Mouse (Mus musculus) CH12.LX (cell line): ENCODE data around the gene Chid1. TPM values are rescaled to one million over a fixed set of nuclear protein-coding genes. Genes with fewer than 3 reads are reported as not detected.

ENCODE experiments used
- DNase-seq: peaks from one replicate; pipeline ENCODE4 v3.0.0-alpha.2; 2013; ENCODE audit errors: extremely low read depth
- H3K27ac ChIP-seq: 2 replicates; pipeline ENCODE4 v1.5.1; 2012; ENCODE audit warnings: low read depth, mild to moderate bottlenecking, control low read depth, moderate library complexity; ENCODE audit not compliant: insufficient read depth
- H3K27me3 ChIP-seq: replicated peaks from 2 replicates; pipeline ENCODE3; 2012; ENCODE audit warnings: inconsistent platforms
- H3K36me3 ChIP-seq, 2 experiments: replicated peaks in 1 of 2; 2 replicates each; pipeline versions ENCODE3 to v1.6.1; 2012; ENCODE audit warnings: inconsistent platforms in 1 of 2, low read length in 1 of 2, mild to moderate bottlenecking in 1 of 2, mixed read lengths in 1 of 2, moderate library complexity in 1 of 2; ENCODE audit not compliant: control insufficient read depth in 1 of 2, insufficient read depth in 1 of 2
- H3K4me1 ChIP-seq, 2 experiments: 2 replicates each; pipeline ENCODE4 v1.6.1; 2012; ENCODE audit warnings: inconsistent platforms in 1 of 2, moderate library complexity in 1 of 2; ENCODE audit not compliant: insufficient read depth in 2 of 2, control insufficient read depth in 1 of 2
- H3K4me2 ChIP-seq: 2 replicates; pipeline ENCODE4 v1.6.1; 2012; ENCODE audit warnings: low read depth, mild to moderate bottlenecking, control low read depth; ENCODE audit not compliant: poor library complexity, insufficient read depth, severe bottlenecking
- H3K4me3 ChIP-seq, 3 experiments: fragments of 150-350 bp in 1 of 3; sonication (generic) in 1 of 3; replicated peaks in 1 of 3; 2 replicates each; pipeline versions ENCODE3 to v1.5.1; 2011 to 2012; ENCODE audit warnings: low read depth in 2 of 3, low read length in 2 of 3, mild to moderate bottlenecking in 2 of 3, moderate library complexity in 2 of 3, control low read depth in 1 of 3, improper control_type of control experiment in 1 of 3, inconsistent platforms in 1 of 3, mixed read lengths in 1 of 3; ENCODE audit not compliant: poor library complexity in 1 of 3
- H3K79me2 ChIP-seq: replicated peaks from 2 replicates; pipeline ENCODE4 v1.6.1; 2012; ENCODE audit warnings: mild to moderate bottlenecking, moderate library complexity; ENCODE audit not compliant: control insufficient read depth, poor library complexity, insufficient read depth, severe bottlenecking; ENCODE audit errors: extremely low read depth
- H3K9ac ChIP-seq: 2 replicates; pipeline ENCODE4 v1.6.1; 2012; ENCODE audit warnings: low read depth, mild to moderate bottlenecking, control low read depth, moderate library complexity; ENCODE audit not compliant: insufficient read depth
- H3K9me3 ChIP-seq: replicated peaks from 2 replicates; pipeline ENCODE3; 2012; ENCODE audit warnings: low read length, inconsistent platforms, mixed read lengths
- BHLHE40 ChIP-seq: IDR thresholded peaks from 2 replicates; pipeline ENCODE4 v1.6.1; 2011; ENCODE audit warnings: mild to moderate bottlenecking, low read depth, low read length, improper control_type of control experiment
- CHD1 ChIP-seq: IDR thresholded peaks from 2 replicates; pipeline ENCODE4 v1.6.1; 2012; ENCODE audit warnings: low read depth, low read length, improper control_type of control experiment, inconsistent platforms
- CTCF ChIP-seq, 2 experiments: IDR thresholded peaks in 1 of 2; conservative IDR thresholded peaks in 1 of 2; 2 replicates each; pipeline ENCODE4 v1.5.1; 2011 to 2012; ENCODE audit warnings: low read depth in 2 of 2, low read length in 2 of 2, improper control_type of control experiment in 1 of 2, inconsistent platforms in 1 of 2, mild to moderate bottlenecking in 1 of 2, moderate library complexity in 1 of 2
- ELF1 ChIP-seq: IDR thresholded peaks from 2 replicates; pipeline ENCODE4 v1.6.1; 2014; ENCODE audit warnings: low read depth, mild to moderate bottlenecking, inconsistent platforms, low read length, improper control_type of control experiment
- EP300 ChIP-seq: IDR thresholded peaks from 2 replicates; pipeline ENCODE4 v1.6.1; 2011; ENCODE audit warnings: low read length, improper control_type of control experiment
- GABPA ChIP-seq: IDR thresholded peaks from 2 replicates; pipeline ENCODE4 v1.6.1; 2012; ENCODE audit warnings: low read depth, low read length, improper control_type of control experiment, inconsistent platforms; ENCODE audit not compliant: insufficient replicate concordance
- HCFC1 ChIP-seq: IDR thresholded peaks from 2 replicates; pipeline ENCODE4 v1.6.1; 2012; ENCODE audit warnings: low read depth, mild to moderate bottlenecking, inconsistent platforms, low read length, improper control_type of control experiment
- IRF4 ChIP-seq: IDR thresholded peaks from 2 replicates; pipeline ENCODE4 v1.6.1; 2014; ENCODE audit warnings: low read depth, mild to moderate bottlenecking, inconsistent platforms, low read length, improper control_type of control experiment
- KAT2A ChIP-seq: IDR thresholded peaks from 2 replicates; pipeline ENCODE4 v1.6.1; 2012; ENCODE audit warnings: low read length, improper control_type of control experiment, inconsistent platforms; ENCODE audit not compliant: insufficient replicate concordance
- MAFK ChIP-seq: IDR thresholded peaks from 2 replicates; pipeline ENCODE4 v1.6.1; 2011; ENCODE audit warnings: low read length, improper control_type of control experiment; ENCODE audit not compliant: insufficient replicate concordance
- MYC ChIP-seq: IDR thresholded peaks from 2 replicates; pipeline ENCODE4 v1.6.1; 2011; ENCODE audit warnings: low read depth, mild to moderate bottlenecking, improper control_type of control experiment, low read length
- PAX5 ChIP-seq: IDR thresholded peaks from 2 replicates; pipeline ENCODE4 v1.6.1; 2012; ENCODE audit warnings: low read length, inconsistent platforms, mixed read lengths
- POLR2A ChIP-seq: IDR thresholded peaks from 2 replicates; pipeline ENCODE4 v1.6.1; 2011; ENCODE audit warnings: low read depth, mild to moderate bottlenecking, improper control_type of control experiment, low read length
- POLR2AphosphoS2 ChIP-seq: IDR thresholded peaks from 2 replicates; pipeline ENCODE4 v1.6.1; 2011; ENCODE audit warnings: low read depth, low read length, improper control_type of control experiment
- RAD21 ChIP-seq: IDR thresholded peaks from 2 replicates; pipeline ENCODE4 v1.6.1; 2011; ENCODE audit warnings: low read depth, mild to moderate bottlenecking, low read length, improper control_type of control experiment, moderate library complexity
- RCOR1 ChIP-seq: conservative IDR thresholded peaks from 2 replicates; pipeline ENCODE4 v1.6.1; 2012; ENCODE audit warnings: low read depth, mild to moderate bottlenecking, inconsistent platforms, low read length, improper control_type of control experiment
- SIN3A ChIP-seq: IDR thresholded peaks from 2 replicates; pipeline ENCODE4 v1.6.1; 2012; ENCODE audit warnings: low read length, improper control_type of control experiment, inconsistent platforms
- TBP ChIP-seq: conservative IDR thresholded peaks from 2 replicates; pipeline ENCODE4 v1.6.1; 2011; ENCODE audit warnings: low read depth, low read length, improper control_type of control experiment
- TCF12 ChIP-seq: IDR thresholded peaks from 2 replicates; pipeline ENCODE4 v1.6.1; 2014; ENCODE audit warnings: low read depth, mild to moderate bottlenecking, inconsistent platforms, low read length, improper control_type of control experiment
- USF1 ChIP-seq: IDR thresholded peaks from 2 replicates; pipeline ENCODE4 v1.6.1; 2014; ENCODE audit warnings: low read depth, mild to moderate bottlenecking, inconsistent platforms, low read length, improper control_type of control experiment
- USF2 ChIP-seq: conservative IDR thresholded peaks from 2 replicates; pipeline ENCODE4 v1.6.1; 2011; ENCODE audit warnings: low read depth, low read length, improper control_type of control experiment
- ZC3H11A ChIP-seq: IDR thresholded peaks from 2 replicates; pipeline ENCODE4 v1.6.1; 2012; ENCODE audit warnings: low read depth, mild to moderate bottlenecking, inconsistent platforms, low read length, improper control_type of control experiment
- ZKSCAN1 ChIP-seq: IDR thresholded peaks from 2 replicates; pipeline ENCODE4 v1.6.1; 2012; ENCODE audit warnings: low read depth, inconsistent platforms, low read length, improper control_type of control experiment, borderline replicate concordance
- ZMIZ1 ChIP-seq: IDR thresholded peaks from 2 replicates; pipeline ENCODE4 v1.6.1; 2012; ENCODE audit warnings: low read depth, mild to moderate bottlenecking, inconsistent platforms, low read length, improper control_type of control experiment
- dilution Hi-C: fragments of 300-500 bp; cut with MboI; formaldehyde crosslinking; loops from 2 replicates; pipeline ENCODE4 v1.14.3; 2020; ENCODE audit warnings: low sequenced_read_pairs; ENCODE audit not compliant: extremely low pct_unique_long_range_greater_than_20kb, extremely low pct_ligation_motif_present
- in situ Hi-C: fragments of 300-500 bp; cut with MboI; formaldehyde crosslinking; loops from 3 replicates; pipeline ENCODE4 v1.14.3; 2019; ENCODE audit warnings: low sequenced_read_pairs, low pct_ligation_motif_present, low pct_unique_long_range_greater_than_20kb, mixed read lengths
- polyA plus RNA-seq: library from polyadenylated mRNA; unstranded; fragments of >175 nt; gene quantifications from 2 replicates; pipeline ENCODE4 v1.2.1, GENCODE M21; 2012; ENCODE audit warnings: low read depth; ENCODE audit not compliant: insufficient read length
- total RNA-seq, 2 experiments: library from RNA; depleted of rRNA; stranded (reverse); fragments of 300-350 nt in 1 of 2; fragments of >200 nt in 1 of 2; gene quantifications; 2 replicates each; pipeline ENCODE4 v1.2.3; 2012 to 2014

The Chid1 gene
- total and polyA plus RNA-seq, 3 experiments, result 27.0 to 50.5 (median 42.3) TPM

DNA sequence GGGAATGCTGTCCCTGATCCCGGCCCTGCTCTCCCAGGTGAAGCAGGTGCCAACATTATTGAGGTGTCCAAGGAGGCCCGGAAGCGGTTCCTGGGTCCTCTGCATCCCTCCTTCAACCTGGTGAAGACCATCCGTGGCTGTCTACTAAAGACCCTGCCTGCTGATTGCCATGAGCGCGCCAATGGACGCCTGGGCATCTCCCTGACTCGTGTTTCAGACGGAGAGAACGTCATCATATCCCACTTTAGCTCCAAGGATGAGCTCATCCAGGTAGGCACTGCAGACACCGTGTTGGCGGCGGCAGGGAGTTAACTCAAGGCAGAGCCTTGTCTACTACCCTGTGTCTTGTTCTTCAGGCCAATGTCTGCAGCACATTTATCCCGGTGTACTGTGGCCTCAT is 82.4 kb downstream of the Chid1 start:
- H3K4me1 ChIP-seq, result peaks cover 11 to 26% of the 10 kb centered on the region in 2 experiments
- no peaks in the 10 kb centered on the region for H3K9me3 ChIP-seq
- no peaks in the 10 kb centered on the region for H3K27me3 ChIP-seq
- in situ Hi-C loops (no loop called here), dilution Hi-C loops (no loop called here)
- no peak overlapping the region for H3K9ac ChIP-seq
- DNase-seq, result no peak
- H3K4me2 ChIP-seq, result no peak overlapping the region
- H3K79me2 ChIP-seq, result no peaks in the 10 kb centered on the region
- no peak for TF ChIP-seq TCF12
- TF ChIP-seq KAT2A, result no peak
- no peak for TF ChIP-seq ELF1
- TF ChIP-seq CTCF (conservative IDR thresholded peaks at IDR 0.05 in 1 of 2, IDR thresholded peaks at IDR 0.05 in 1 of 2; ENCODE audit: low read depth in 2 of 2, low read length in 2 of 2), result no peak
- no peak for TF ChIP-seq ZC3H11A
- TF ChIP-seq ZKSCAN1, result no peak
- no peak for TF ChIP-seq RAD21
- TF ChIP-seq EP300, result no peak
- TF ChIP-seq TBP, result no peak
- TF ChIP-seq PAX5, result no peak
- TF ChIP-seq HCFC1, result no peak
- TF ChIP-seq MYC, result no peak
- no peak for TF ChIP-seq RCOR1
- TF ChIP-seq CHD1, result no peak
- no peak for TF ChIP-seq IRF4
- no peak for TF ChIP-seq USF2
- no peak for TF ChIP-seq BHLHE40
- no peak for TF ChIP-seq MAFK
- TF ChIP-seq ZMIZ1, result no peak
- no peak for TF ChIP-seq POLR2AphosphoS2
- no peak overlapping the region for H3K27ac ChIP-seq
- peaks cover 23 to 44% of the 10 kb centered on the region in 2 experiments for H3K36me3 ChIP-seq
- no peak overlapping the region for H3K4me3 ChIP-seq

DNA sequence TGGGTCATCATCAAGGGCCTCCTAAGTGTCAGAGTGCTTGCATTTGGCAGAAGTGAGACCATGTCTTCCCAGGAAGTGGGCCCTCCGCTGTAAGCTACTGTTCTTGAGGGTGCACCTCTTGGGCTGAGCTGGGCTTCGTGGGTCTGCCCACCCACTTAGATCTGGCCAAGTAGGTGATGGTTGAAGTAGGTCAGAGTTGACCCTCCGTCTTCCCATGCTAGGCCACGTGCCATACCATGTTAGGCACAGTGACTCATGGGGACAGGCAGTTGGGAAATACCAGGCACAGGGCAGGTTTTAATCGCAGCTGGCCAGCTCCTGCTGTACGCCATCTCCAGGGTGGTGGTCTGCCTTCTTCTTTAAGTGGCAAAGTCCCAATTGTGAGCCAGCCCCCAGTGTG is 82.9 kb downstream of the Chid1 start:
- dilution Hi-C loops, result no loop called here
- H3K27ac ChIP-seq, result no peak overlapping the region
- H3K27me3 ChIP-seq, result no peaks in the 10 kb centered on the region
- no peaks in the 10 kb centered on the region for H3K9me3 ChIP-seq
- peaks cover 11 to 26% of the 10 kb centered on the region in 2 experiments for H3K4me1 ChIP-seq
- in situ Hi-C loops, result no loop called here
- no peak overlapping the region for H3K9ac ChIP-seq
- peaks cover 28 to 49% of the 10 kb centered on the region in 2 experiments for H3K36me3 ChIP-seq
- no peak overlapping the region for H3K4me2 ChIP-seq
- no peak for DNase-seq
- no peaks in the 10 kb centered on the region for H3K79me2 ChIP-seq
- H3K4me3 ChIP-seq, result no peak overlapping the region
- no peak for TF ChIP-seq HCFC1
- TF ChIP-seq ZC3H11A, result no peak
- TF ChIP-seq GABPA, result no peak
- no peak for TF ChIP-seq USF1
- TF ChIP-seq MYC, result no peak
- TF ChIP-seq POLR2A, result no peak
- no peak for TF ChIP-seq SIN3A
- TF ChIP-seq ELF1, result no peak
- TF ChIP-seq USF2, result no peak
